Mouse (Mus musculus) neural tube, embryonic 13.5 days (tissue): Measurements from ENCODE around the gene Smoc2. TPM values are rescaled to one million over a fixed set of nuclear protein-coding genes. Genes with fewer than 3 reads are reported as not detected.

Source experiments
- ATAC-seq: fragments of 200-750 bp; cut with Nextera tagmentation; 2 replicates; pipeline ENCODE4 v1.8.0; 2017; ENCODE audit warnings: low read depth, mild to moderate bottlenecking, moderate TSS enrichment, moderate library complexity
- H3K27ac ChIP-seq: fragments of 300-500 bp; sonication (generic); replicated peaks from 2 replicates; pipeline ENCODE4 v1.5.1; 2015; ENCODE audit warnings: moderate library complexity, mild to moderate bottlenecking, inconsistent platforms
- H3K27me3 ChIP-seq: fragments of 300-500 bp; sonication (generic); 2 replicates; pipeline ENCODE4 v1.6.1; 2015; ENCODE audit warnings: mild to moderate bottlenecking, inconsistent platforms
- H3K36me3 ChIP-seq: fragments of 300-500 bp; sonication (generic); 2 replicates; pipeline ENCODE4 v1.6.1; 2015; ENCODE audit warnings: mild to moderate bottlenecking, inconsistent platforms
- H3K4me1 ChIP-seq: fragments of 300-500 bp; sonication (generic); replicated peaks from 2 replicates; pipeline ENCODE4 v1.6.1; 2015; ENCODE audit warnings: inconsistent platforms
- H3K4me2 ChIP-seq: fragments of 300-500 bp; sonication (generic); 2 replicates; pipeline ENCODE4 v1.6.1; 2015; ENCODE audit warnings: inconsistent platforms, mild to moderate bottlenecking, moderate library complexity
- H3K4me3 ChIP-seq: fragments of 300-500 bp; sonication (generic); 2 replicates; pipeline ENCODE4 v1.5.1; 2015; ENCODE audit warnings: mild to moderate bottlenecking, inconsistent platforms
- H3K9ac ChIP-seq: fragments of 300-500 bp; sonication (generic); 2 replicates; pipeline ENCODE4 v1.6.1; 2015; ENCODE audit warnings: moderate library complexity, mild to moderate bottlenecking, inconsistent platforms
- H3K9me3 ChIP-seq: fragments of 300-500 bp; sonication (generic); 2 replicates; pipeline ENCODE4 v1.6.1; 2016; ENCODE audit warnings: inconsistent platforms
- WGBS: fragments of 180-500 bp; shearing (Covaris S2); methylation state at CpG from one replicate; pipeline ENCODE4 v1.1.7; 2015; 5-methylcytosine and 5-hydroxymethylcytosine counted together
- polyA plus RNA-seq: library from polyadenylated mRNA; unstranded; fragments of >200 nt; fragmentation: Nextera tagmentation; extraction: Ambion mirVana; gene quantifications from 2 replicates; pipeline ENCODE4 v1.2.1, GENCODE M21; 2015

Gene Smoc2
- polyA plus RNA-seq, 1 experiment from 2014 or later: 5.8 TPM

DNA sequence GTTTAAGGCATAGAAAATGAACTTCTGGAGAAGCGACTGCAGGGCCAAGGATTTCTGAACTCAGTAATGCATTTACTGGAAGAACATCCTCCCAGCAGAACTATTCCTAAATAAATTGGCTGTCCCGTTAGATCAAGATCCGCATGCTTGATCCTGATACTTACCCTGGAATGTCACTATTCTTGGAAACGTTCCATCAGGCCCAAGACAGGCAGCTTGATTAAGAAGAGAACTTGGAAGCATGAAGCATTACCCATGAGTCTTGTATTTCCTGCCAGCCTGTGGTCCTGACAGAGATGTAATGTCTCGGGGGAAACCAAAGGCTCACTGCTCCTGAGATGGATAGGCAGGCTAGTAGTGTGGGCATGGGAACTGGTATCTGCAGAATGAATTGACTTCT is 115.6 kb downstream of the Smoc2 start:
- WGBS: 88% methylated on average over 5 of the region's 5 CpGs
- Histone ChIP-seq H3K4me2 (no peak overlapping the region), H3K9me3 (no peaks in the 10 kb centered on the region), H3K4me3 (no peak overlapping the region), H3K36me3 (no peaks in the 10 kb centered on the region), H3K27me3 (no peaks in the 10 kb centered on the region), H3K9ac (no peak overlapping the region), H3K4me1 (no peaks in the 10 kb centered on the region), H3K27ac (no peak overlapping the region)
- no peak for ATAC-seq

DNA sequence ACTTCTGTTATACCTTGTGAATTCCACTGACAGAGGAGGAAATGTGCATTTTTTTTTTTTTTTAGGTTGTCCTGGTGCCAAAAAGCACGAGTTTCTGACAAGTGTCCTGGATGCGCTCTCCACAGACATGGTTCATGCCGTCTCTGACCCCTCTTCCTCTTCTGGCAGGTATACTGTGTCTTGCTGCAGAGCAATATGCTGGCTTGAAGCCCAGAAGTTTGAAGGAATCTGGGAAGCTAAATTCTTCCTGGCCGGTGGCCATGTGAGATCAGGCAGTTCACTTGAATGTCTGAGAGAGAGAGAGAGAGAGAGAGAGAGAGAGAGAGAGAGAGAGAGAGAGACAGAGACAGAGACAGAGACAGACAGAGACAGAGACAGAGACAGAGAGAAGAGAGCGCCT is 118.2 kb downstream of the Smoc2 start:
- ATAC-seq: no peak
- H3K4me1 ChIP-seq: peaks cover 10% of the 10 kb centered on the region
- no peaks in the 10 kb centered on the region for H3K36me3 ChIP-seq
- no peak overlapping the region for H3K27ac ChIP-seq
- H3K4me2 ChIP-seq: no peak overlapping the region
- H3K27me3 ChIP-seq: no peaks in the 10 kb centered on the region
- WGBS: 80% methylated on average over 5 of the region's 5 CpGs
- no peaks in the 10 kb centered on the region for H3K9me3 ChIP-seq
- H3K4me3 ChIP-seq: no peak overlapping the region
- H3K9ac ChIP-seq: no peak overlapping the region

DNA sequence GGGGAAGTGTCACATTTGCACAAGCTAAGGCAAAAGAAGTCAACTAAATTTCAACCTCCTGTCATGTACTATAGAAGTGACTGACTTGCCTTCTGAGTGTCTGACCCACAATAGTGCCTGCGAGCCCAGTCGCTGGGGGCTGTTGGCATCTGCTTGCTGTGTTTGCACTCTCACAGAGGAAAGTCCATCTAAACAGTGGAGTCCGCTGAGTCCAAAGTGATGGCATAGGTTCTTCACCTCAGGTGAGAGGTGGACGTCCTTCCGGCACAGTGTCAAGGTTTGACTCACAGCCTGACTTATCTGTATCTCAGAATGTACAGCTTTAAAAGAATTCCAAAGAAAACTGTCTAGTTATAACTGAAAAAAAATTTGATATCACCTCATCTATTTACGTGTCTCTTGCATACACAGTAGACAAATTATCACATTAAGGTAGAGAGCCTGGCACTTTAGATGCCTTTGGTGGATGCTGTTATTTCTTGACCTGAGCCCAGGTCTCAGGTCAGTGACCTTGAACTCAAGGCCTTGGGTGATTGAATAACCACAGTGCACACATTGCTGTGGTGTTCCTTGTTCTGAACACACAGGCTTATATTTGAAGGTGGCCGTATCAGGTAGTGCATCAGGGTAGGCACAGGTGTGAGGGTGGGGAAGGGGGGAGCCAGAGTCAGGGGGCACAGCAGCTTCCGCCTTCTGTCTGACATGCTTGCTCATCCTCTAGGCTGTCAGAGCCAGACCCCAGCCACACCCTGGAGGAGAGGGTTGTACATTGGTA is 119.5 kb downstream of the Smoc2 start:
- ATAC-seq: no peak
- no peak overlapping the region for H3K4me2 ChIP-seq
- H3K4me3 ChIP-seq: no peak overlapping the region
- no peak overlapping the region for H3K27ac ChIP-seq
- no peak overlapping the region for H3K9ac ChIP-seq
- H3K9me3 ChIP-seq: no peaks in the 10 kb centered on the region
- H3K4me1 ChIP-seq: peaks cover 12% of the 10 kb centered on the region
- H3K36me3 ChIP-seq: no peaks in the 10 kb centered on the region
- 88% methylated on average over 8 of the region's 8 CpGs for WGBS
- H3K27me3 ChIP-seq: no peaks in the 10 kb centered on the region

DNA sequence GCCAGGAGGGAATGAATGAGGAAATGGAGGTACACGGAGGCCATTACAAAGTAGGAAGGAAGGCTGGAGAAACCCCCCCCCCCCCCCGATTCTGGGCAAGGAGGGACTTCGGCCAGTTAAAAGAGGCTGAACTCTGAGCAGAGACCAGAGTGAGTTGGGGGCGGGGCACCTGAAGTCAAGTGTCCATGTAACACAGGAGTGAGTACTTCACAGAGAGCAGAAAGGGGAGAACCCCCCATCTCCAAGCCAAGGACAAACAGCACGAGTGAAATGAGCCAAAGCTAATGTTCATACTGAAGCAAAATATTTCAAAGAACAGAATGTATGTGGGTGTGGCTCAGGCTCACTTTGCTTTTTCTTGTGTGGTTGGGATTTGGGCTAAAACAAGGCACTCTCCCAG is 121.7 kb downstream of the Smoc2 start:
- Histone ChIP-seq H3K9ac (no peak overlapping the region), H3K4me1 (peaks cover 12% of the 10 kb centered on the region), H3K4me2 (no peak overlapping the region), H3K36me3 (no peaks in the 10 kb centered on the region), H3K27me3 (no peaks in the 10 kb centered on the region), H3K9me3 (no peaks in the 10 kb centered on the region), H3K4me3 (no peak overlapping the region), H3K27ac (no peak overlapping the region)
- peak; percentile 42; the same call in 1 of the 2 replicates for ATAC-seq
- 58% methylated on average over 5 of the region's 5 CpGs for WGBS

DNA sequence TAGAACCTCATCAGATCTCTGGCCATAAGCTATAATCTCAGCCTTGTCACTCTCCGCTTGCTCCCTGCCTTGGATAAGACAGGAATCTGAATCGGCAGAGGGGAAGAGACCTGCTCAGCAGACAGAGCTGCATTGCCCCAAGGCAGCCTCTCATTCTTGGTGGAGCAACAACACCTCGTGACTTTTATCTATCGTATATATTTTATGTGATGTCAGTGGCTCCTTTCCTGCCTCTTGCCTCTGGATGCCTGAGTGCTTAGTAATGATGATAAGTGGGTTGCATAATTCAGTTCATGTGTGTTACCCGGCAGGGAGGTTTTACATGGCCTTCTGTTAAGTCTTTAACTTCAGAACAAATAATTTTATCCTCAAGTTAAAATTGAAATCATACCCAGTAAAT is 128.6 kb downstream of the Smoc2 start:
- H3K9ac ChIP-seq: no peak overlapping the region
- no peaks in the 10 kb centered on the region for H3K27me3 ChIP-seq
- no peaks in the 10 kb centered on the region for H3K9me3 ChIP-seq
- H3K4me3 ChIP-seq: no peak overlapping the region
- no peak for ATAC-seq
- no peak overlapping the region for H3K4me2 ChIP-seq
- H3K4me1 ChIP-seq: no peaks in the 10 kb centered on the region
- WGBS: 61% methylated on average over 5 of the region's 5 CpGs
- no peak overlapping the region for H3K27ac ChIP-seq
- H3K36me3 ChIP-seq: no peaks in the 10 kb centered on the region

DNA sequence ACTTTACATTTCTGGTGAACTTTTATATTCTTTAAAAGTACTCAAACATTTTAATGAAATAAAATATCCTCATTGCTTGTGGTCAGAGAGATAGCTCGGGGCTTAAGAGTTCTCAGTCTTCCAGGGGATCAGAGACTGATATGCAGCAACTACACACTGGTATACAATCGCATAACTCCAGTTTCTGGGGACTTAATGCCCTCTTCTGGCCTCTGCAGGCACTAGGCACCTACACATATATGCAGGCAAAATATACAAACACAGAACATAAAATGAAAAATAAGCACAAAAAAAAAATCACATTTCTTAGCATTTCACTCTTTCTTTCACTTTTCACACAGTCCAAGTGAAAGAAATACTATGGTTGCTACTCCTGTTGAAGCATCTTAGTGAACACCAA is 133.2 kb downstream of the Smoc2 start:
- no peak for ATAC-seq
- Histone ChIP-seq H3K4me1 (no peaks in the 10 kb centered on the region), H3K27me3 (no peaks in the 10 kb centered on the region), H3K4me2 (no peak overlapping the region), H3K36me3 (no peaks in the 10 kb centered on the region), H3K9ac (no peak overlapping the region), H3K27ac (no peak overlapping the region), H3K9me3 (no peaks in the 10 kb centered on the region), H3K4me3 (no peak overlapping the region)
- 71% methylated on average over 2 of the region's 2 CpGs for WGBS

DNA sequence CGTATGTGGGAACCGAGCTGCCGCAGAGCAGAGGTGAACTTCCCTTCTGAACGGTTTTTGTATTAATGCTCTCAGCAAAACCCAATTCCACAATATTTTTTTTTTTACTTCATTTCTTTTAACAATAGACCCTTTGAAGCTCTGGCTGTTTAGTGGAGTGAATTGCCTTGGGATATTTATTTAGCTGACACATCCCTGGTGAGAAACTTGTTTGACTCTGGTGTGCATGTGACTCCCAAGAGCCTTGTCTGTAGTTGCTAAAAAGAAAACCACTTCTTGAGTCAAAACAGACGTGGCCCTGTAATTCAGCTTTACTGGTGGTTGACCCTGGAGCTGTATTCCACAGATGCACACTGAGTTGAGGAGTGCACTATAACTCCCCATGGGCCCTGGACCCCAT is 135.2 kb downstream of the Smoc2 start:
- no peak for ATAC-seq
- Histone ChIP-seq H3K9me3 (no peaks in the 10 kb centered on the region), H3K4me2 (no peak overlapping the region), H3K4me1 (no peaks in the 10 kb centered on the region), H3K36me3 (no peaks in the 10 kb centered on the region), H3K27me3 (no peaks in the 10 kb centered on the region), H3K9ac (no peak overlapping the region), H3K4me3 (no peak overlapping the region), H3K27ac (no peak overlapping the region)
- 62% methylated on average over 5 of the region's 5 CpGs for WGBS

DNA sequence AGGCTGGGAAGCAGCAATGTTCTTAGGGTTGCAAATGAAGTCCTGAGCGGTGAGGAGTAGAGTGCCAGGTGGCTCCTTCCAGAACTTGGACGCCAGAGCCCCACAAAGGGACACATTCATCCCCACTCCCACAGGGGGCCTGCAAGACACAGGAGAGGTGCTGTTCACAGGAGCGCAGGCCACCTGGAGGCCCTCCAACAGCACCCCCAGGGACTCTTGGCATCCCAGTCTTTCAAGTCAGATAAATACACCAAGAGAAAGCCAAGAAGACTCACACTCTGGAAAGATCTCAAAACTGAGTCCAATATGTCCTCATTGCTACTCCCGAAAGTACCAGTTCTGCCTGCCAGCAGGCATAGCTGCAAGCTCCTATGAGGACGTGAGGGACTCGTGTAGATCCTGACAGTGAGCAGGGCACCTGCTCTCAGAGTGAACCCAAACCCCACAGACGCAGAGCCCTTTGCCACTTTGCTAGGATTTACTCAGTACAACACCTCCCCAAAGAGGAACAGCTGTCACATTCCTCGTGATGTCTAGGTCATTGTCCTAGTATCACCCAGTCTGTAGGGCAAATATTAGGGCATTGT is 141.2 kb downstream of the Smoc2 start:
- no peak overlapping the region for H3K4me2 ChIP-seq
- no peak overlapping the region for H3K27ac ChIP-seq
- H3K9me3 ChIP-seq: no peaks in the 10 kb centered on the region
- no peak overlapping the region for H3K9ac ChIP-seq
- ATAC-seq: no peak
- 54% methylated on average over 8 of the region's 8 CpGs for WGBS
- H3K4me3 ChIP-seq: no peak overlapping the region
- no peaks in the 10 kb centered on the region for H3K4me1 ChIP-seq
- H3K36me3 ChIP-seq: no peaks in the 10 kb centered on the region
- no peaks in the 10 kb centered on the region for H3K27me3 ChIP-seq

DNA sequence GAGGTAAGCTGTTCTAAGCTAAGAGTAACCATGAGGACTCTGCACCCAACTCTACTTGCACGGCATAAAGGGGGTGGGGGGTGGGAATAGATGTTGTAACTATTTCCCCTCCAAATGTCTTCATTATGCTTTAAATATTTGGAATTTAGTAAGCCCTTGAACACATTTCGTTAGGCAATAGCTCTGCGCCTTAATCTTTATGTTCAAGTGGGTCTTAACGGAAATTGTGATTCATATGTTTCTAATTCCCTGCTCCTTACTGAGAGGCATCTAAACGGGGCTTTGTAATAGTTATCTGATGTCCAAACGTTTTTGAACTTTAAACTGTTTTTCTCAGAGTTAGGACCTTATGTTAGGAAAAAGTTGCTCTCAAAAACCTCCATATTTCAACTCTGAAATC is 147.2 kb downstream of the Smoc2 start:
- WGBS: 74% methylated on average over 6 of the region's 6 CpGs
- Histone ChIP-seq H3K36me3 (no peaks in the 10 kb centered on the region), H3K4me1 (no peaks in the 10 kb centered on the region), H3K9me3 (no peaks in the 10 kb centered on the region), H3K4me2 (no peak overlapping the region), H3K9ac (no peak overlapping the region), H3K27ac (no peak overlapping the region), H3K4me3 (no peak overlapping the region), H3K27me3 (no peaks in the 10 kb centered on the region)
- ATAC-seq: no peak

DNA sequence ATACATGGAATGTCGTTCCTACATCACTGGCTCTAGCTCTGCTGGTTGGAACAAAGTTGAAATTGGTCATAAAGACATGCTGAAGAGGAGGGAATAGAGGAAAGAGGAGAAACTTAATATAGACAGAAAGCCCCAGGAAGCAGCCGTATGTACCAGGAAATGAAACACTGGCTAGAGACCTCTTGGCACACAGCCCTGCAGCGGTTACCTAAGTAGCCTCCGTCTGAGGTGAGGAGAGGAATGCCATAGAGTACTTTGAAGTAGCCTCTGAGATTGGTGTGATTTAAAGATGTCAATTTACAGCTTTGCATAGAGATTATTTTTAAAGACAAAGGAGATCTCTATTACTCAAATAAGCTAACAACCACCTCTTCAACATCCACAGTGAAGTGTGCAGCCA is 155.4 kb downstream of the Smoc2 start:
- ATAC-seq: no peak
- no peaks in the 10 kb centered on the region for H3K36me3 ChIP-seq
- H3K9ac ChIP-seq: no peak overlapping the region
- no peak overlapping the region for H3K27ac ChIP-seq
- no peak overlapping the region for H3K4me2 ChIP-seq
- H3K4me3 ChIP-seq: no peak overlapping the region
- H3K9me3 ChIP-seq: no peaks in the 10 kb centered on the region
- H3K4me1 ChIP-seq: no peaks in the 10 kb centered on the region
- 87% methylated on average over 4 of the region's 4 CpGs for WGBS
- no peaks in the 10 kb centered on the region for H3K27me3 ChIP-seq

DNA sequence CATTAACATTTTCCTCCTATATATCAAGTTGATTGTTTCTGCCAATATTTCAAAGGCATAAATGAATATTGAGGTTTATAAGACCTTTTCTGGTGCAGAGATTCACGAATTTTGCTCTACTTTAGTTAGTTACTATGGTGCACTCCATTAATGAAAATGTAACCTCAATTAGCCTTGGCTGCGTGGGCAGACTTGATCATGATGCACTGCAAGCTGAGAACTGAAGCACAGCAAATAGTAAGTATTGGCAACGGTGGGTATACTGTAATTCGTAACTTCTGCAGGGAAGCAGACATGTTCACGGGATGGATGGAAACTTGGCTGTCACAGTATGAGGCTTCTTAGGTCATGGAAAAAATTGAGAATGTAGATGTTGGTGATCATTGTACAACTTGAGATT is 166.3 kb downstream of the Smoc2 start:
- no peaks in the 10 kb centered on the region for H3K27me3 ChIP-seq
- H3K4me1 ChIP-seq: no peaks in the 10 kb centered on the region
- H3K27ac ChIP-seq: no peak overlapping the region
- H3K9me3 ChIP-seq: no peaks in the 10 kb centered on the region
- no peaks in the 10 kb centered on the region for H3K36me3 ChIP-seq
- H3K4me3 ChIP-seq: no peak overlapping the region
- no peak overlapping the region for H3K9ac ChIP-seq
- WGBS: 81% methylated on average over 5 of the region's 5 CpGs
- ATAC-seq: no peak
- H3K4me2 ChIP-seq: no peak overlapping the region

DNA sequence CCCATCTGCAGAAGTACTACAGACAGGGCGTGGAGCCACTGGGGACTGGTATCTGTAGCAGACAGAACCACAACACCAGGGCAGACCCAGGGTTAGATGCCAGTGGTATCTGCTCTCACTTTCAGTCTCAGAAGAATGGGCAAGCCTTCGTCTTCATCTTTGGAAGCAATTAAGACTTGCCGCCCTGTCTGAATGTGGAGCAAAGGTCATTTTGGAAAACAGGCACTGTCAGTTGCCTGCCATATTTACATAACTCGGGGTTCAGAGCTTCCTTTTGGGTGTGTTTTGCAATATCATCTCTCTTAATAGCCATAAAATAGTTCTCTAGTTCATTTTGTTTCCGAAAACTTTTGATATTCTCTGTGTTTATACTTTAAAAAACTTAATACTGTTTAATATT is 168.0 kb downstream of the Smoc2 start:
- 86% methylated on average over 5 of the region's 5 CpGs for WGBS
- Histone ChIP-seq H3K36me3 (no peaks in the 10 kb centered on the region), H3K9me3 (no peaks in the 10 kb centered on the region), H3K9ac (no peak overlapping the region), H3K4me2 (no peak overlapping the region), H3K27me3 (no peaks in the 10 kb centered on the region), H3K4me3 (no peak overlapping the region), H3K27ac (no peak overlapping the region), H3K4me1 (no peaks in the 10 kb centered on the region)
- ATAC-seq: no peak
